Mouse (Mus musculus): Measurements from ENCODE around the gene Colgalt1.
A peak's percentile ranks its signal among the peaks of the same experiment; 100 is the strongest.

The Colgalt1 gene

GRCm38 (mm10) chr8:71628396-71629095 lies 17.7 kb downstream of the Colgalt1 start:
- DNase-seq (ENCODE audit: low spot score in 2 of 2) = no peak

- peak; percentile 86 to 89 for DNase-seq (ENCODE audit: low spot score in 2 of 2)
Observed at GRCm38 (mm10) chr8:71629096-71629697, 18.4 kb downstream of the Colgalt1 start.

- DNase-seq (ENCODE audit: low spot score in 2 of 2) = no peak
Observed at GRCm38 (mm10) chr8:71629781-71630212, 19.0 kb downstream of the Colgalt1 start.

GRCm38 (mm10) chr8:71630761-71631160 lies 20.0 kb downstream of the Colgalt1 start:
- DNase-seq (ENCODE audit: low spot score in 2 of 2) = no peak

- no peak for DNase-seq (ENCODE audit: low spot score in 2 of 2)
Observed at GRCm38 (mm10) chr8:71631897-71632296, 21.1 kb downstream of the Colgalt1 start.

GRCm38 (mm10) chr8:71633164-71633563 lies 22.4 kb downstream of the Colgalt1 start:
- DNase-seq (ENCODE audit: low spot score in 2 of 2) = no peak

- DNase-seq (ENCODE audit: low spot score in 2 of 2) = no peak
Observed at GRCm38 (mm10) chr8:71633981-71634667, 23.3 kb downstream of the Colgalt1 start.

GRCm38 (mm10) chr8:71637149-71638095 lies 26.6 kb downstream of the Colgalt1 start:
- no peak for DNase-seq (ENCODE audit: low spot score in 2 of 2)

- DNase-seq (ENCODE audit: low spot score in 2 of 2) = no peak
Observed at GRCm38 (mm10) chr8:71638321-71638720, 27.5 kb downstream of the Colgalt1 start.

- DNase-seq (ENCODE audit: low spot score in 2 of 2) = no peak
Observed at GRCm38 (mm10) chr8:71639318-71639717, 28.5 kb downstream of the Colgalt1 start.

- DNase-seq (ENCODE audit: low spot score in 2 of 2) = no peak
Observed at GRCm38 (mm10) chr8:71645510-71645909, 34.7 kb downstream of the Colgalt1 start.

GRCm38 (mm10) chr8:71654600-71654999 lies 43.8 kb downstream of the Colgalt1 start:
- DNase-seq (ENCODE audit: low spot score in 2 of 2) = no peak

- DNase-seq (ENCODE audit: low spot score in 2 of 2) = no peak
Observed at GRCm38 (mm10) chr8:71657816-71658215, 47.0 kb downstream of the Colgalt1 start.

- no peak for DNase-seq (ENCODE audit: low spot score in 2 of 2)
Observed at GRCm38 (mm10) chr8:71658515-71659049, 47.8 kb downstream of the Colgalt1 start.

- DNase-seq (ENCODE audit: low spot score in 2 of 2) = no peak
Observed at GRCm38 (mm10) chr8:71659751-71660150, 49.0 kb downstream of the Colgalt1 start.

GRCm38 (mm10) chr8:71660325-71661120 lies 49.7 kb downstream of the Colgalt1 start:
- DNase-seq (ENCODE audit: low spot score in 2 of 2) = peak; percentile 89 to 91

- no peak for DNase-seq (ENCODE audit: low spot score in 2 of 2)
Observed at GRCm38 (mm10) chr8:71665331-71666130, 54.7 kb downstream of the Colgalt1 start.

GRCm38 (mm10) chr8:71666855-71667254 lies 56.1 kb downstream of the Colgalt1 start:
- no peak for DNase-seq (ENCODE audit: low spot score in 2 of 2)

GRCm38 (mm10) chr8:71667256-71667655 lies 56.5 kb downstream of the Colgalt1 start:
- no peak for DNase-seq (ENCODE audit: low spot score in 2 of 2)
